Mouse (Mus musculus) kidney, adult 18-20 months (tissue): ENCODE data around the gene Iffo2.

Experiments
- DNase-seq: peaks from one replicate; pipeline ENCODE4 v3.0.0; 2021

The Iffo2 gene

GRCm38 (mm10) chr4:139582903-139583302 lies 52.6 kb downstream of the Iffo2 start:
- DNase-seq: no peak

GRCm38 (mm10) chr4:139583629-139584245 lies 53.4 kb downstream of the Iffo2 start:
- no peak for DNase-seq

- DNase-seq: no peak
These were observed 54.4 kb downstream of the Iffo2 start for GRCm38 (mm10) chr4:139584704-139585103.

- no peak for DNase-seq
These were observed 55.4 kb downstream of the Iffo2 start for GRCm38 (mm10) chr4:139585713-139586112.

- DNase-seq: no peak
These were observed 57.0 kb downstream of the Iffo2 start for GRCm38 (mm10) chr4:139587370-139587769.

- DNase-seq: no peak
These were observed 57.4 kb downstream of the Iffo2 start for GRCm38 (mm10) chr4:139587773-139588172.

- DNase-seq: no peak
These were observed 59.1 kb downstream of the Iffo2 start for GRCm38 (mm10) chr4:139589351-139590027.

- DNase-seq: no peak
These were observed 60.1 kb downstream of the Iffo2 start for GRCm38 (mm10) chr4:139590446-139590845.

- DNase-seq: no peak
These were observed 62.5 kb downstream of the Iffo2 start for GRCm38 (mm10) chr4:139592895-139593294.

- DNase-seq: no peak
These were observed 63.0 kb downstream of the Iffo2 start for GRCm38 (mm10) chr4:139593383-139593782.

GRCm38 (mm10) chr4:139594062-139594461 lies 63.7 kb downstream of the Iffo2 start:
- DNase-seq: no peak

- DNase-seq: no peak
These were observed 66.4 kb downstream of the Iffo2 start for GRCm38 (mm10) chr4:139596715-139597114.

- DNase-seq: no peak
These were observed 67.2 kb downstream of the Iffo2 start for GRCm38 (mm10) chr4:139597286-139598284.

- no peak for DNase-seq
These were observed 68.0 kb downstream of the Iffo2 start for GRCm38 (mm10) chr4:139598356-139598755.

GRCm38 (mm10) chr4:139598950-139599518 lies 68.7 kb downstream of the Iffo2 start:
- DNase-seq: peak; percentile 84

- no peak for DNase-seq
These were observed 71.4 kb downstream of the Iffo2 start for GRCm38 (mm10) chr4:139601519-139602356.

GRCm38 (mm10) chr4:139602357-139603244 lies 72.3 kb downstream of the Iffo2 start, which contains the start of gene Gm21969:
TSS of gene Gm21969 (plus strand) at chr4:139603186.
- DNase-seq: peak; percentile 69

- no peak for DNase-seq
These were observed 74.9 kb downstream of the Iffo2 start for GRCm38 (mm10) chr4:139605216-139605615.

GRCm38 (mm10) chr4:139606732-139607131 lies 76.4 kb downstream of the Iffo2 start:
- no peak for DNase-seq

GRCm38 (mm10) chr4:139608975-139609374 lies 78.6 kb downstream of the Iffo2 start:
- DNase-seq: no peak

- no peak for DNase-seq
These were observed 80.6 kb downstream of the Iffo2 start for GRCm38 (mm10) chr4:139610954-139611353.
